Mouse (Mus musculus) left cerebral cortex, adult 2 months (tissue): ENCODE results near the gene Tpgs1. TPM values are rescaled to one million over a fixed set of nuclear protein-coding genes. Genes with fewer than 3 reads are reported as not detected.
A peak's percentile ranks its signal among the peaks of the same experiment; 100 is the strongest.

Source experiments
- DNase-seq, 2 experiments: peaks; one replicate each; pipeline ENCODE4 v3.0.0; 2021 to 2022; ENCODE audit warnings: low spot score in 2 of 2, mixed read lengths in 1 of 2; ENCODE audit errors: extremely low spot score in 1 of 2
- H3K27ac ChIP-seq: fragments of 200-600 bp; 2 replicates; pipeline ENCODE4 v1.8.1; 2022
- H3K4me3 ChIP-seq: fragments of 200-600 bp; 2 replicates; pipeline ENCODE4 v1.8.1; 2022
- CTCF ChIP-seq: fragments of 200-600 bp; IDR thresholded peaks from 2 replicates; pipeline ENCODE4 v1.8.1; 2022; ENCODE audit warnings: antibody characterized with exemption, mild to moderate bottlenecking, moderate library complexity
- intact Hi-C: fragments of 180-260 bp; cut with DNase I; formaldehyde crosslinking; loops from one replicate; pipeline ENCODE4 v1.15.1; 2025
- total RNA-seq, 2 experiments: library from RNA; stranded (reverse); gene quantifications; 2 replicates each; pipeline ENCODE4 v1.2.3; 2021

Gene Tpgs1
- total RNA-seq, 2 experiments from 2014 or later = 79.3 to 80.6 TPM

DNA sequence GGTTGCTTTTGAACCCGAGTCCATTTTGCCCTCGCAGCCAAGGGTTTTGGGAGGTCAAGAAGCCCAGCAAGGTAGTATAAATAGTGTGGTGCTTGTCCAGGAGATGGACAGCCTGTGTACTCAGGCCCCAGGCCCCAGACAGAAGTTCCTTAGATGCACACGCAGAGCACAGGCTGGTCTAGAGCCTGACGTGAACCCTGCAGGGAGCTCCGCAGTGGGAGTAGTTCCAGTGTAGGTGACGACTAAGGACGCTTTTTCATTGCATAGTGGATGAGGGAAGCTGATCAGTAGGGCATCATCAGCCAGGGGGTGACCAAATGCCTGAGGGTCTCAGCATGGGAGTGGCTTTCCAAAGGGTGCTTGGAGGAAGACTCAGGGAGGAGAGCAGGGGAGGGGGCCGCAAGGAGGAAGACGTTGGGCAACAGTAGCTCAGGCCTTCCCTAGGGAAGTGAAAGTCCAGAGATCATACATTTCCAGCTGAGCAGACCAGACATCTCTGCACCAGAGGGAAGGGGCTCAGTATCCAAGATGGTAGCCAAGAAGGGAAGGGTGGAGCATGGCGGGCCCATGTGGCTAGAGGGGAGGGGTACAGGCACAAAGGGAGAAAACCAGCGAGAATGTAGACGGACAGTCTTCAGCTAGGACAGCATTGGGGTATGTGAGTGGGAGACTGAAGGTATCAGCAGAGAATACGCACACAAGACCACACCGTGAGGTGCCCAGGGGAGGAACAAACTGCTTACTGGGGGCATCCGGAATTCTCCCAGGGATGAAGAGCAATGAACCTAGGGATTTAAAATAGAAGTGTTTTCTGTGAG lies 1.1 kb downstream of the Tpgs1 start:
- intact Hi-C loops = no loop called here
- peak overlapping the region; percentile 94 for H3K4me3 ChIP-seq
- peak overlapping the region; percentile 99 for H3K27ac ChIP-seq
- no peak for TF ChIP-seq CTCF
- no peak for DNase-seq

DNA sequence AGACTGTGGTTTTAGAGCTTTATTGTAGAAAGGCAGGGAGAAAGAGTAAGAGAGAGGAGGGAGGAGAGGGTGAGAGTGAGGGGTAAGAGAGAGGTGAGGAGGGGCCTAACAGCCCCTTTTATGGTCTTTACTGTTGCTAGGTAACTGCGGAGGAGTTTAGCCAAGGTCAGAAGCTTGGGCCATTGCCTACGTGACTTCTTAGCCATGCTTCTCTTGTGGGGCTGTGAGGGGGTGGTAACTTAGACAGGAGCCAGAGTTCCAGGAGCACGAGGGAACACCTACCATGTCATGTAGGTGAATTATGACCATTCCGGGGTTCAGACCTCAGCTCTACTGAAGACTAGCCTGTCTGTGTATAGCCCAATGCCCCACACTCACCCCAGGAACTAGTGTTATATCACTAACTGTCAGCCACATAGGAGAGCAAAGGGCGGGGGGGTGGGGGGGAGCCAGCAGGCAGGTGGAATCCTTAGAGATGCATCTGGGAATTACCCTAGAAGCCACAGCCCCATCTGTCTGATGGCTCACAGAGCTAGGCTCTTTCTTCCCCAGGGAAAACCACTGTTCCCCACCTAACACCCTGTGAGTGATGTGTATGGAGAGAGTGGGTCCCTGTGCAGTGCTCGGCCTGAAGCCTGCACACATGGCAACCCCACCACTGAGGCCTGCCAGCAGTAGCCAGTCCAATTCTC lies 2.4 kb downstream of the Tpgs1 start:
- no peak overlapping the region for H3K4me3 ChIP-seq
- TF ChIP-seq CTCF = no peak
- intact Hi-C loops = no loop called here
- H3K27ac ChIP-seq = no peak overlapping the region
- DNase-seq = no peak

DNA sequence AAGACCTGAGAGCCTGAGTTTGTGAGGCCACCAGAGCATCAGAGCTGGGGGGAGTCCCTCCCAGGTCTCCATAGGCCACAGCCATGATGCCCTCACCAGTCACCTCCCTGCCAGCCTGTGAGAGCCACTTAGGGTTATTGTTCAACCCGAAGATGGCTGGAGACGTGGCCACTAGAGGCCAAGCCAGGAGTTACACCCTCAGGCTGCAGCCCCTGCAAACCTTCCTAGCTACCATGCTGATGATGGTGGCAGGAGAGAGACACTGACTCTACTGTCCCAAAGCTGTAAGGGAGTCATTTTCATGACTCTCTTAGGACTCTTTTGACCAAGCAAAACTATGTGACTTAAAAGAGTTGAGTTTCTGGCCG lies 2.9 kb downstream of the Tpgs1 start:
- intact Hi-C loops = no loop called here
- Histone ChIP-seq H3K4me3 (no peak overlapping the region), H3K27ac (no peak overlapping the region)
- no peak; the same call in 1 of the 2 replicates for TF ChIP-seq CTCF
- no peak for DNase-seq

DNA sequence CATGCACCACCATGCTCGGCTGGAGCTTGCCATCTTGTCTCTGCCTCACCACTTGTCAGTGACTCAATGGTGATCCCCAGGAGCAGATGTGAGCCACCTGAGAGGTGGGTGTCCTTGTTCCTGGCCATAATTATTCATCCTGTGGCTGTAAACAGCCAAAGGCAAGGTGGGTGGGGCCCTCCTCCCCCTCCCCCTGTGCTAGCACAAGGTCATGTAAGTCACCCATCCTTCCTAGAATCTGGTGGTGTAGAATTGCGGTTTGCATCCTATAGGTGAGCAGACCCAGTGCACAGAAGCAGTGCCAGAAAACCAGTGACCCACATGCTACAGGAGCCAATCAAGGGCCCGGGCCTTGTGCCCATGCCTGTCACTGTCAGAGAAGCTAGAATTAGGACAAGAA lies 3.9 kb downstream of the Tpgs1 start:
- intact Hi-C loops = no loop called here
- DNase-seq = no peak
- no peak overlapping the region for H3K4me3 ChIP-seq
- TF ChIP-seq CTCF = no peak
- no peak overlapping the region for H3K27ac ChIP-seq

DNA sequence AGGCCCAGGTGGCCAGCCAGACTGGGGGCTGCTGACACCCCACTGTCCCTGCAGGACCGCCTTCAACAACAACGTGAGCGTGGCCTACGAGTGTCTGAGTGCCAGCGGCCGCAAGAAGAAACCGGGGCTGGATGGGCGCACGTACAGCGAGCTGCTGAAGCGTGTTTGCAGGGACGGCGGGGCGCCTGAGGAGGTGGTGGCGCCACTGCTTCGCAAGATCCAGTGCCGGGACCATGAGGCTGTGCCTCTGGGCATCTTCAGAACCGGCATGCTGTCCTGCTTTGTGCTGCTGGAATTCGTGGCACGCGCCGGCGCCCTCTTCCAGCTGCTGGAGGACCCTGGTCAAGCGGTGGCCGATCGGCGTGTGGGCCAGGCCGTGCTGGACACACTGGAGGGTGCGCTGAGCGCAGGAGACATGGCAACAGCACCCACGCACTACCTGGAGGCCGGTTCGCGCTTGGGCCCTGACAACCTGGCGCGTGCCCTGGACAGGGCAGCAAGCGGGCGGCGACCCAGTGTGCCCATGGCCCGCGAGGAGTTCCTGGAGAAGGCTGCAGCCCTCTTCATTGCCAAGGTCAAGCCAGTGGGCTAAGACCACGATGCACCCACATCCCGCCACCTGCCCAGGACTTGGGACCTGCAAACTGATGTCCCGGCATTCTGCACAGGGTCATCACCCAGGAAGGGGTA lies 6.3 kb downstream of the Tpgs1 start:
- no peak overlapping the region for H3K4me3 ChIP-seq
- no peak for TF ChIP-seq CTCF
- intact Hi-C loops = no loop called here
- no peak for DNase-seq
- H3K27ac ChIP-seq = no peak overlapping the region

DNA sequence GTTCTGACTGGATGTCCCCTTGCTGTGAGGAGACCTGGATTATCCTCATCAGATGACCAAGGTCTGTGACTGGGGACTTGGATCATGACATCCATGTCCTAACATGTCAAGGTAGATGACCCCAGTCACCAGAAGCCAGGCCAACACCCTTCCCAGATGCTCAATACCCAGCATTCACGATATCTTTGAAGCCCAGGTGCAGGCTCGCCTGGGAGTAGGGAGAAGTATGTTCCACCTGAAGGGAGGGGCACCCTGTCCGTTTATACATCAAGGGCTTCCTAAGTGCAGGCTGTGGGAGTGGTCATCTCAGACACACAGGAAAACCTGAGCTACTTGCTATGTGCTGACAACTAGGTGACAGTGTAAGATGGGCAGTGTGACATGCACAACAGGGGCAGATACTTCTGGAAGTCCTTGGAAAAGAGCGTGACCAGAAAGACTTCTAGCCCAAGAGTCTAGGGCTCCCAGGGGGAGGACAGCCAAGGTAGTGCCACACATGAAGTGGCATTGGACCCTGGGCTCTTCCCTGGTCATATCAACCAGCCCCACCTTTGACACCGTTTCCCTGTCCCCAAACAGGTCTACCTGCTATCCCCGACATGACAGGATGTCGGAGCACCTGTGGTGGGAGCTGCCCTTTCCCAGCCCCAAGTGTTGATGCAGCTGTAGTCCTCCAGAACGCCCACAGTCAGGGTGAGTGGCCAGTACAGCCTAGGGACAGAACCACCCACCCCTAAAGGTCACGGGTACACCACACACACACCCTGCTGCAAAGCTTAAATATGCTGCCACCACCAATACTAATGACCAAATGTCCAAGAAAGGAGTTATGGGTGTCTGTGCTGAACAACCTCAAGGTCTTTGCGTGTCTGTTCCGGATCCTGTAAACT lies 11.7 kb downstream of the Tpgs1 start:
- intact Hi-C loops = loop anchor here (1.0 kb wide), 1 partner anchor 12 kb away; the partner anchor contains the start of gene Tpgs1
- peak overlapping the region; percentile 47 for H3K4me3 ChIP-seq
- H3K27ac ChIP-seq = peak overlapping the region; percentile 85
- TF ChIP-seq CTCF = no peak
- no peak for DNase-seq

DNA sequence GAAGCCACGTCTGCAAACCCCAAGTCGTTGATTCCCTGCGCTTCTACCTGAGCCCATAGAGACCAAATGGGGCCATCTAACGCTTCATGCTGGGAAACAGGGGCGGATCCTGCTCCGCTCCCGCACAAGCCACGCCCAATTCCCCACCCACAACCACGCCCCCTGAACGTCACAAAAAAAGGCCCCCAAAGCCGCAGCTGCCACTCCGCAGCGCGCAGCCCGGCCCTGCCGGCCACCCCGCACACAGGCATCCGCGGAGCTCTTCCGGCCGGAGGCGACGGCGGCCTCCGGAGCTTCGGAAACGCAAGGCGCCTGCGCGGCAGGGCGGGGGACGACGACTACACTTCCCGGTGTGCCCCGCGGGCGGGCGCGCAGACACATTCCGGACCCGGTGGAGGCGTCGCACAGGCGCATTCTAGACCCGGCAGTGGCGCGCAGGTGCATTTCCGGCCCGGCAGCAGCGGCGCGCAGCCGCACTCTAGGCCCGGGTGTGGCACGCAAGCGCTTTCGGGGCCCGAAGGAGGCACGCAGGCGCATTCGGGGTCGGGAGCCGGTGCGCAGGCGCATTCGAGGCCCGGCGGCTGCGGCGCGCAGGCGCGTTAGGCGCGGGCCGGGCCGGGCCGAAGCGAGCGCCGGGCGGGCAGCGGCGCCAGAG lies 12.5 kb downstream of the Tpgs1 start, which contains the start of gene Cdc34:
TSS of gene Cdc34 (plus strand) at position 605 of the 655 bp plus-strand sequence.
- intact Hi-C loops = loop anchor here (1.0 kb wide), 1 partner anchor 12 kb away; the partner anchor contains the start of gene Tpgs1
- H3K4me3 ChIP-seq = peak within 1 kb of the TSS; percentile 63
- peak; percentile 99 to 100 for DNase-seq
- peak; percentile 41 for TF ChIP-seq CTCF
- H3K27ac ChIP-seq = peak within 1 kb of the TSS; percentile 85

DNA sequence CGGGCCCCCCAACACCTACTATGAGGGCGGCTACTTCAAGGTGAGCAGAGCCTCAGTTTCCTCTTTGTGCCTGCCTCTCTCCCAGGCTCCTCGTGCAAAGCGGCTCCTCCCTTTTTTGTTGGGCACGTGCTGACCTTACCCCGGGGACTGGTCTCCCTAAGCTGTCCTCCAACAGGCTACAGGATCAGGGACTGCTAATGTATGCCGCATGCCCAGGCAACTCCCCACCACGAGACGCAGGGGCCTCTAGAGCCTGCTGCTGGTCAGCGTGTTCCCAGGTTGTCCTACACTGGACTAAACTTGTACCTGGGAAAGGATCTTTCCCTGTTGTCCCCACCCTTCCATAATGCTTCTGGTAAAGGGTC lies 13.4 kb downstream of the Tpgs1 start:
- no peak for TF ChIP-seq CTCF
- H3K4me3 ChIP-seq = peak overlapping the region; percentile 63
- intact Hi-C loops = no loop called here
- peak overlapping the region; percentile 77 for H3K27ac ChIP-seq
- DNase-seq = no peak

DNA sequence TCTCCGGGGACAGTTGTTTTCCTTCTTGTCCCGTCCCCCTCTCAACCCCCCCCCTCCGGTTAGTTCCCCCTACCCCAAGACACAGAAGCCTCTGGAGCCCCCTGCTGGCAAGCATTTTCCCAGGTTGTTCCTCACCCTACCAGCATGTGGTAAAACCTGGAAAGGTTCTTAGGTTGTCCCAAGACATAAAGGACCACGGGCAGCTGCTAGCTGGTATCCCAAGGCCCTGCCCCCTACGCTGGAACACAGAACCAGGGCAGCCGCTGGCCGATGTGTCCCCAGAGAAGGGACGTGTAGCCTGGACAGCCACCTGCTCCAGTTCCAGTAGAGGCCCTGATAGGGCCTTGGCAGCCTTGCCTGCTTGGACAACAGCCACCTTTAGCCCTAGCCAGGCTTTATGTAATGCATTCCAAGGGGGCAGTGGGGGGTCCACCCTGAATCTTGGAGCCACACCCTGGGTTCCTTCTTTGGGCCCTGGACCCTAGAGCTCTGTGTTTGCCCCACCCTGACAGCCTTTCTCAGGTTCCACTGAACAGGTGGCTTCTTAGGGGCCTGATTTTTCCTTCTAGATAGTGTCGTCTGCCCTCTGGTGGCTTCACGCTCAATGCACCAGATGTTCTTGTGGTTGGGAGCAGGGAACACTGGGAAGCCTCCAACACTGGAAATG lies 13.9 kb downstream of the Tpgs1 start:
- Histone ChIP-seq H3K27ac (peak overlapping the region; percentile 77), H3K4me3 (peak overlapping the region; percentile 63)
- DNase-seq = no peak
- intact Hi-C loops = no loop called here
- peak; percentile 42 for TF ChIP-seq CTCF

DNA sequence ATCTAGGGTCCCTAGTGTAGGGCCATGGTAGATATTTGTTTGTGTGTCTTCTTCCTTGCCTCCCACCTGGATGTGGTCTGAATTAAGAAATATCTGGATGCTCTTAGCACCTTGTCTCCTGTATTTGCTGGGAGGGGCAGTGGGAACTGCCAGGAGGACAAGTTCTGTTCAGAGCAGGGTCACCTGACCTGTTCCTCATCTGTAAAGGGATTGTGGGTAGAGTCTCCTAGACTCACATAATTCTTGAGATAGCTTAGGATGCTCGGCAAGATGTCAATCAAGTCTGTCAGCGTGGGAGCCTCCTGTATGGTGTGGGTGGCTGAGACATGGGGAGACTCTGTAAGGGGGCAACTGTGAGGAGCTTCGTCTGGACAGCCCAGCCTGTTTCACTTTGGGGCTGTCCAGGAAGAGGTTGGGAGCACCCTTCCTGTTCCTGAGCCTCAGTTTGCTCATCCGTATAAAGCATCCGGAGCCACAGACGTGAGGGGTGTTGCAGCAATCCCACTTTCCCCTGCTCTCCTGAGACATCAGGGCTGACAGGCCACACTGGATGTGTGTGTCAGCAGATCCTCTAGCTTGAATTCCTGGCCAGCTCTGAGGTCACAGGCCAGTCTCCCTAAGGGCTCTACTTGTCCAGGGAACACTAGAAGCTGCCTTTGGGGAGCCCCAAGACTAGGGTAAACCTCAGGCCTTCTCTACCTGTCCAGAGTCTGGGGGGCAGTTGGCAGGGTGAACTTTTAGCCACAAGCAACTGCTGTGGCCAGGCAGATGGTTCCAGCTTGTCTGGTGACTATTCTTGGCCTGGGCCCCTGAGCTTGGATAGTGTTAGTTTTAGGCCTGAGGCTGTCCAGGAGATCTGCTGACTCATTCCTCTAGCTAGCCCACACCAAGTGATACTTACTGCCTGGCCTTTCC lies 14.8 kb downstream of the Tpgs1 start:
- H3K4me3 ChIP-seq = peak overlapping the region; percentile 63
- peak overlapping the region; percentile 77 for H3K27ac ChIP-seq
- no peak for DNase-seq
- intact Hi-C loops = no loop called here
- TF ChIP-seq CTCF = no peak
